Mouse (Mus musculus) cortical plate, adult 2 months (tissue): ENCODE measurements around the gene Cdh24.

Experiments
- CTCF ChIP-seq: fragments of 200-500 bp; IDR thresholded peaks from 2 replicates; pipeline ENCODE4 v1.5.1; 2011; ENCODE audit warnings: mild to moderate bottlenecking, control low read depth, low read length; ENCODE audit not compliant: insufficient read depth; ENCODE audit errors: extremely low read depth
- POLR2A ChIP-seq: fragments of 200-500 bp; IDR thresholded peaks from 2 replicates; pipeline ENCODE4 v1.6.1; 2011; ENCODE audit warnings: mild to moderate bottlenecking, low read length, control low read depth; ENCODE audit not compliant: insufficient read depth; ENCODE audit errors: extremely low read depth

GRCm38 (mm10) chr14:54682396-54682795, 41.2 kb upstream of the Cdh24 start:
- TF ChIP-seq CTCF: no peak
- no peak for TF ChIP-seq POLR2A
